Mouse (Mus musculus) kidney, adult 9 months (tissue): ENCODE data around the gene Kcne2.

Experiments
- DNase-seq: peaks from one replicate; pipeline ENCODE4 v3.0.0; 2022

Gene Kcne2

DNA sequence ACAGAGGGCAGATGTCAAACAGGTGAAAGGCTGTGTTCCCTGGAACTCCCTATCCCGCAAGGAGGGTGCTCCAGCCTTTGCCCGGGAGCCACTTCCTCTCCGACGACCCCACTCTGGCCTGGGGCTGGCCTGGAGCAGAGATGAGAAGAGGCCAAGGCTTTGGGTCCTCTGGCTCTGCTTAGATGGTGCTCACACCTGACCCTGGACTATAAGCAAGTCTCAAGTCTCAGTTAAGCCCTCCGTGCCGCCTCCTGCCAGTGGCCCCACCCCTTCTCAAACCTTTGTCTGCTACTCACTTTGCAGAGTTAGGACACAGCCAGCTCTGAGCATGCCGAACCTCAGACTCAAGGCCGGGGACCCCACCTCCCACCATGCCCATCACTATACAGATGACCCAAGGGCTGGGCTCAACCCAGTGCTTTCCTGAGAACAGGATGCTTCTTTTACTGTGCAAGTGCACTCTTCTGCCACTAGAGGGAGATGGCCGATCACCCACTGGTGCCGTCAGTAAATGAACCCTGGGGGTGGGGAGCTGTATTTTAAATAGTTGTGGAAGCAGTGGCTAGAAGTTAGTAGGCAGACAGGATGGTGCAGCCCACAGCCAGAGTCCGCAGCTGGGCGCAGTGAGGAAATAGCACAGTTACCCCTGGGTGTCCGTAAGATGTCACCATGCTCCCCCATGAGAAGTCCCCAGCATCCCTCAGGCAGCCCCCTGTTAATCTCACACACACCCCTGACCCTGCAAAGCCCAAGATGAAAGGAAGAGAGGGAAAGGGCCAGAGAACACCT is 22.0 kb downstream of the Kcne2 start:
- peak; percentile 47 for DNase-seq

DNA sequence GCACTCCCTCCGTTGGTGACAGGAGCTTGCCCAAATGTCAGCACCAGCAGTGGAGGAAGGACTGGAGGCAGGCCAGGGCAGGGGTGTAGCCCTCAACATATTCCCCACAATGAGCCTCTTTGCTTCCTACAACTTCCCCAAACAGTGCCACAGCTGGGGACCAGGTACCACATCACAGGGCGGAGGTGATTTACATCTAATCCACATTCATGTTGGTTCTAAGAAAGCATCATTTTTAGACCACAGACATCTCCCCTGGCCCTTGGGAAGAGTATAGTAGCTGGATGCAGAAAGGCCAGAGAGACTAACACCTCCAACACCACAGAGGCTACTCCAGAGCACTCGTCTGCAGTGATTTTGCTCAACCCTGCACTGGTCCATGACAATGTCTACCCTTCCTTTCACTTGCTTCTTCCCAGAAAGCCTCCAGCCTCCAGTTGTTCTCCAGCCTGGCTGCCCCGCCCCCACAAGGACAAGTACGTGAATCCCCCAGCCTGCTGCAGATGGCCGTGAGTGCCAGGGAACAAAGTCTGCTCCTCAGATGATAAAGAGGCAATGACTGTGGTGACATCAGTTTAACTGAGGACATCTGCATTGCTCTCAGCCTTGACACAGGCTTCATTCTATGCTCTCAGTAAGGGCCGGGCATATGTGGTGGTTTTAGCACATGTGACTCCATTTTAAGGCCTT is 24.0 kb downstream of the Kcne2 start:
- DNase-seq, result no peak

GRCm38 (mm10) chr16:92319353-92320109 is 27.3 kb downstream of the Kcne2 start:
- DNase-seq, result peak; percentile 32

DNA sequence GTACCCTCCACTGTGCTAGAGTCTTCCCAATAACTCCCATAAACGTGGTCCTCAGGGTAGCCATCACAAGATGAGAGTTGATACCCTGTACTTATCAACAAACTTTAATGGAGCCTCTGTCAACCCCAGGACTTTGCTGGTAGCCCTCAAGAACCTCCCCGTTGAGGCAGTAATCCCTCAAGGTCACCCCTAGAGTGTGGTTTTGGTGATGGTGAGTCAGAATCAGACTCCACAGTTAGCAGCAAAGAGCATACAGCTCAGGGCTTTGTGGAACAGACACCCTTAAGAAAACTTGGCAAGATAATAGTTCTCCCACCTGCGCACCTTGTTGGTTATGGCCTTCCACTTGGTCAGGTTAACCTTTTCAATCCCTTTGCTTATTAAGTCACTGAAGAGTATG is 28.2 kb downstream of the Kcne2 start:
- no peak for DNase-seq

GRCm38 (mm10) chr16:92321341-92321740 is 29.2 kb downstream of the Kcne2 start, which contains the start of gene Fam243:
TSS of gene Fam243 (minus strand) at chr16:92321441.
- no peak for DNase-seq

DNA sequence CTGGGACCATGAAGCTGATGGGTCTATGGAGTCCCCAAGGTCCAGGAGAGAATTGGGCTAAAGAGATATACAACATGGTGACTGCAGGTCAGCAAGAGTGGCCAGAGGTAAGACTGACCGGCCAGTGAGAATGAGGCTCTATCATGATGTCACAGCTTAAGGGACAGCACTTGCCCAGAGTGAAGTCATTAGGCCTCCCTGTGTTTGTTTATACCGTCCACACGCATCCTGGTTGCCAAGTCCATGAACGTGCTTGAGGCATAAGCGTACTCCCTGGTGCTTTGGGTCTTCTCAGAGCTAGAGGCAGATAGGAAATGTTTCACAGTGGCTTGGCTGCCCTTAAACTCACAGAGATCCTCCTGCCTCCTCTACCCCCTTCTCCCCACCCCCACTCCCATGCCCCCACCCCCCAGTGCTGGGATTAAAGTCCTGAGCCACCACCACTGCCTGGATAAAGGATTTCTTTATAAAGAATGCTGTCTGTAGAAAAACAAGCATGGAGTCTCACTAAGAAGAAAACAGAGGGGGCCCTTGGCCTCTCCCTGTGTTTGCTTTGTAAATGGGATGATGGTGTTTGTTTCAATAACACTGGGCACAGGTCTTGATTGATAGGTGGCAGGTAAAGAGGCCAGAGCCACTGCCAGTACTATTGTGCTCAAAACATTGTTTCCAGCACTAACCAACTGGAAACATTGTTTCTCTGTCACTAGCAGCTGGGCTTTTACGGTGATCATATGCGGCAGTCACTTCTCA is 32.3 kb downstream of the Kcne2 start:
- no peak for DNase-seq

GRCm38 (mm10) chr16:92325062-92325406 is 32.8 kb downstream of the Kcne2 start:
- DNase-seq, result no peak

GRCm38 (mm10) chr16:92327911-92328310 is 35.7 kb downstream of the Kcne2 start:
- DNase-seq, result no peak

DNA sequence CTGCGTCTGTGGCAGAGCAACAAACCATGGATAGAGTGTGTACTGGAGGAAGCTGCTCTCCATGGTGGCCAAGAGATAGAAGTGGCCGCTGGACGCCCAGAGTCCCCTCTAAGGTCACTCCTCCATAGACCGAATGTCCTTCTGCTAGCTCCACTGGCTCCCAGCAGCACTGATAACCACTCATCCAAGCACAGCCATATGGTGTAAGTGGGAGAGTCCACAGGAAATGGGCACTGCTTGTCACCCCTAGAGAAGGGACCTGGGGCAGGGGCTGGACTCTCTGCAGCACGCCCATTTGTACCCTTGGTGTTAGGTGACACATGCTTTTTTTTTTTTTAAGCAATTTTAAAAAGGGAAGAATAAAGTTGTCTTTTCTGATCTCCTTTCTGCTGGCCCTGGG is 38.8 kb downstream of the Kcne2 start:
- no peak for DNase-seq

GRCm38 (mm10) chr16:92334600-92334999 is 42.4 kb downstream of the Kcne2 start:
- DNase-seq, result no peak

- peak; percentile 84 for DNase-seq
These were observed 44.1 kb downstream of the Kcne2 start for GRCm38 (mm10) chr16:92336280-92336679.

DNA sequence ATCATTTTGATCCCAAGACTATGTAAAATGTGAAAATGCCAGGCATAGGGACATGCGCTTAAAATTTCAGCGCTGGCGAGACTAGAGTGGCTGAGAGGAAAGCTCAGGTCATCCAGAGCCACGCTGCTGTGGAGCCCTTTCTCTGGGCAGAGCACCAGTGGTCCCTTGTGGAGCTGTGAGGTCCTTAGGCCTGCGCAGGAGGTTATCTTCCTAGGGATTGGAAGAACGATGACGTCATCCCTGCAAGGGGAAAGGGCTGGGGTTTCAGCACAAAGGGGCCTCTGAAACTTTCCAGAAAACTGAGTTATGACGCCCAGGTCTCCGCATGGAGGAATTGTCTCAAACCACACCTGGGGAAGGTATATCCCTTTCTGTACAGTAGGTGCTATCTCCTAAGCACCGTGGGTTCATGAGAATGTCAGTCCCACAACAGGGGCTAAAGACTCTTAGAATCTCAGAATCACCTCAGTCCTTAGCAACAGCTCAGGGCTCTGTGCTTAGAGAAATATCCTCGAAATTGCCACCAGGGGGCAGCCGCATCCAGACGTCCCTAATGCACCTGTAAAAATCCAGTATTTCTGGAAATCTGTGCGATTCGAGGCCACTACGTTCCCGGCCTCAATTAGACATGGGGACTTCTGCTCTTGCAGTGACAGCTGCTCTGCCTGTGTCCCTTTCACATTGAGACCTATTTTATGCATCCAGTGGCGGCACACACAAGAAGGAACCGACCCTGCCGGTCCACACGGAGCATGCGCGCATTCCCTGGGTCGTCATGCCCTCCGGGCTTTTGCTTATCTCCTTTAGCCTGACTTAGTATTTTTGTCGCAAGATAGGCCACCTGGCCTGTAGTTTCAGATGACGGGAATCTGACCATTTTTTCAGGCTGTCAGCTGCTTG is 48.7 kb downstream of the Kcne2 start:
- peak; percentile 64 for DNase-seq

- no peak for DNase-seq
These were observed 53.0 kb downstream of the Kcne2 start for GRCm38 (mm10) chr16:92345177-92345576.

- no peak for DNase-seq
These were observed 54.2 kb downstream of the Kcne2 start for GRCm38 (mm10) chr16:92346297-92346916.
